ENCODE assay signal across 16 mouse cellular contexts in genomic region chr9:117423259-117423658, GRCm38 (mm10).
DNase-seq lines count a peak whose midpoint lies in the region; ATAC-seq and TF ChIP-seq lines count a peak whose summit lies in the region.
"Had no signal": no experiment of that assay in that cellular context is flagged by ENCODE, and none has a peak within 500 bp of the region (broad histone marks: within the 10 kb centered on the region; RNA-seq: fewer than 3 reads in every experiment).

No protein-coding gene starts in this region.

- peak; percentile 65 for DNase-seq in intestine, embryonic 14.5 days (ENCODE audit: low spot score)
- DNase-seq in kidney, adult 9 months, result peak; percentile 7
- DNase-seq in kidney, postnatal 4 days, result no peak
- peak; percentile 42 for DNase-seq in lung, embryonic 14.5 days
- no peak for DNase-seq in lung, postnatal 14 days
- peak; percentile 12 for DNase-seq in brain, adult 2 months (ENCODE audit: low read depth, low spot score)
- DNase-seq: adrenal gland, postnatal 10 days; cerebellum, adult 2 months; gastrocnemius, postnatal 36 days; heart, postnatal 10 days; heart, postnatal 4 days had no signal

- H3K9me3 ChIP-seq in intestine, embryonic 14.5 days (ENCODE audit: control insufficient read depth, low read length), result no peaks in the 10 kb centered on the region
- H3K9me3 ChIP-seq in intestine, postnatal 0 days (ENCODE audit: control insufficient read depth), result no peaks in the 10 kb centered on the region
- H3K9me3 ChIP-seq in lung, embryonic 14.5 days (ENCODE audit: low read depth, low read length), result no peaks in the 10 kb centered on the region
- H3K9me3 ChIP-seq: forebrain, embryonic 15.5 days; heart, embryonic 10.5 days; hindbrain, embryonic 12.5 days had no signal

- H3K4me2 ChIP-seq in intestine, embryonic 14.5 days (ENCODE audit: low read length), result no peak overlapping the region
- H3K4me2 ChIP-seq in intestine, postnatal 0 days (replicated peaks; ENCODE audit: low read depth), result no peak overlapping the region
- no peak overlapping the region for H3K4me2 ChIP-seq in lung, embryonic 14.5 days
- H3K4me2 ChIP-seq: forebrain, embryonic 15.5 days; hindbrain, embryonic 12.5 days had no signal

- H3K4me3 ChIP-seq in intestine, embryonic 14.5 days (ENCODE audit: low read depth, low read length), result no peak overlapping the region
- H3K4me3 ChIP-seq in intestine, postnatal 0 days (ENCODE audit: low read depth, low read length), result no peak overlapping the region
- no peak overlapping the region for H3K4me3 ChIP-seq in lung, embryonic 14.5 days (ENCODE audit: low read depth, low read length)
- H3K4me3 ChIP-seq: forebrain, embryonic 15.5 days; heart, embryonic 10.5 days; hindbrain, embryonic 12.5 days had no signal

- no peaks in the 10 kb centered on the region for H3K36me3 ChIP-seq in intestine, embryonic 14.5 days (ENCODE audit: control insufficient read depth, insufficient read depth, low read length)
- H3K36me3 ChIP-seq in intestine, postnatal 0 days (ENCODE audit: control insufficient read depth, insufficient read depth), result no peaks in the 10 kb centered on the region
- no peaks in the 10 kb centered on the region for H3K36me3 ChIP-seq in lung, embryonic 14.5 days (ENCODE audit: insufficient read depth)
- H3K36me3 ChIP-seq: forebrain, embryonic 15.5 days; heart, embryonic 10.5 days; hindbrain, embryonic 12.5 days had no signal

- no peaks in the 10 kb centered on the region for H3K27me3 ChIP-seq in intestine, embryonic 14.5 days (replicated peaks; ENCODE audit: control insufficient read depth, insufficient read depth, low read length)
- no peaks in the 10 kb centered on the region for H3K27me3 ChIP-seq in intestine, postnatal 0 days (replicated peaks; ENCODE audit: control insufficient read depth, insufficient read depth, low read length)
- no peaks in the 10 kb centered on the region for H3K27me3 ChIP-seq in lung, embryonic 14.5 days (ENCODE audit: insufficient read depth, low read length)
- H3K27me3 ChIP-seq: forebrain, embryonic 15.5 days; hindbrain, embryonic 12.5 days had no signal

- no peak overlapping the region for H3K27ac ChIP-seq in intestine, embryonic 14.5 days (ENCODE audit: low read depth)
- H3K27ac ChIP-seq in intestine, postnatal 0 days (ENCODE audit: low read depth, low read length), result no peak overlapping the region
- H3K27ac ChIP-seq in lung, embryonic 14.5 days (ENCODE audit: low read depth), result no peak overlapping the region
- H3K27ac ChIP-seq: forebrain, embryonic 15.5 days; heart, embryonic 10.5 days; hindbrain, embryonic 12.5 days had no signal

- H3K9ac ChIP-seq in intestine, embryonic 14.5 days (ENCODE audit: low read length), result no peak overlapping the region
- no peak overlapping the region for H3K9ac ChIP-seq in intestine, postnatal 0 days (ENCODE audit: low read depth, low read length)
- no peak overlapping the region for H3K9ac ChIP-seq in lung, embryonic 14.5 days
- H3K9ac ChIP-seq: forebrain, embryonic 15.5 days; hindbrain, embryonic 12.5 days had no signal

- no peak for ATAC-seq in intestine, embryonic 14.5 days (replicated peaks; ENCODE audit: low FRiP score, low TSS enrichment, low read depth)
- no peak for ATAC-seq in intestine, postnatal 0 days
- ATAC-seq in lung, embryonic 14.5 days (ENCODE audit: insufficient read depth), result no peak
- no peak for ATAC-seq in inflammation-experienced regulatory T-cells, adult 6 months
- ATAC-seq: forebrain, embryonic 15.5 days had no signal

- WGBS in intestine, embryonic 14.5 days, result 40% methylated on average over 5 of the region's 5 CpGs
- 63% methylated on average over 5 of the region's 5 CpGs for WGBS in intestine, postnatal 0 days
- 38% methylated on average over 5 of the region's 5 CpGs for WGBS in lung, embryonic 14.5 days

- H3K4me1 ChIP-seq in intestine, embryonic 14.5 days (replicated peaks; ENCODE audit: control insufficient read depth, insufficient read depth, low read length), result no peaks in the 10 kb centered on the region
- no peaks in the 10 kb centered on the region for H3K4me1 ChIP-seq in intestine, postnatal 0 days (replicated peaks; ENCODE audit: control insufficient read depth, insufficient read depth, low read length)
- H3K4me1 ChIP-seq in lung, embryonic 14.5 days (ENCODE audit: insufficient read depth), result no peaks in the 10 kb centered on the region
- H3K4me1 ChIP-seq: forebrain, embryonic 15.5 days; heart, embryonic 10.5 days; hindbrain, embryonic 12.5 days had no signal

- TF ChIP-seq CTCF in intestine, postnatal 0 days (IDR thresholded peaks at IDR 0.05; ENCODE audit: low read depth), result no peak
- no peak for TF ChIP-seq CTCF in lung, embryonic 14.5 days (IDR thresholded peaks at IDR 0.05; ENCODE audit: low read depth)

Comparison
In these comparisons a context has a peak if more than half of its experiments do, and no peak if none do; other contexts are left out.
1. DNase-seq: peak in intestine, embryonic 14.5 days (single experiment), kidney, adult 9 months (single experiment), lung, embryonic 14.5 days (single experiment) and brain, adult 2 months (single experiment); none in kidney, postnatal 4 days (0 of 2) and lung, postnatal 14 days (single experiment).